Mouse (Mus musculus) embryonic facial prominence, embryonic 14.5 days (tissue): ENCODE measurements at regions not wholly inside any gene's neighbourhood (a gene's known extent, or its start where the extent isn't known, plus 50 kb on each side); places are given as distances from the start of the nearest gene placed in this dataset.

Experiments
- ATAC-seq: fragments of 200-750 bp; cut with Nextera tagmentation; 2 replicates; pipeline ENCODE4 v1.8.0; 2017; ENCODE audit warnings: low read depth, moderate number of reproducible peaks, moderate TSS enrichment
- DNase-seq: peaks from one replicate; pipeline ENCODE4 v3.0.0-alpha.2; 2015; ENCODE audit warnings: low spot score
- H3K27ac ChIP-seq: fragments of 300-500 bp; sonication (generic); replicated peaks from 2 replicates; pipeline ENCODE4 v1.5.1; 2014; ENCODE audit warnings: low read depth, mild to moderate bottlenecking, low read length, moderate library complexity
- H3K27me3 ChIP-seq: fragments of 300-500 bp; sonication (generic); replicated peaks from 2 replicates; pipeline ENCODE4 v1.6.1; 2014; ENCODE audit warnings: low read length; ENCODE audit not compliant: control insufficient read depth, insufficient read depth
- H3K36me3 ChIP-seq: fragments of 300-500 bp; sonication (generic); 2 replicates; pipeline ENCODE4 v1.6.1; 2014; ENCODE audit warnings: low read length, mixed read lengths; ENCODE audit not compliant: control insufficient read depth, insufficient read depth
- H3K4me1 ChIP-seq: fragments of 300-500 bp; sonication (generic); 2 replicates; pipeline ENCODE4 v1.6.1; 2014; ENCODE audit warnings: antibody characterized with exemption, low read length; ENCODE audit not compliant: control insufficient read depth, insufficient read depth
- H3K4me2 ChIP-seq: fragments of 300-500 bp; sonication (generic); 2 replicates; pipeline ENCODE4 v1.6.1; 2014; ENCODE audit warnings: low read depth, mild to moderate bottlenecking, low read length, moderate library complexity, mixed read lengths
- H3K4me3 ChIP-seq: fragments of 300-500 bp; sonication (generic); 2 replicates; pipeline ENCODE4 v1.5.1; 2014; ENCODE audit warnings: low read depth, mild to moderate bottlenecking, low read length
- H3K9ac ChIP-seq: fragments of 300-500 bp; sonication (generic); 2 replicates; pipeline ENCODE4 v1.6.1; 2014; ENCODE audit warnings: low read depth, mild to moderate bottlenecking, low read length, moderate library complexity, mixed read lengths
- H3K9me3 ChIP-seq: fragments of 300-500 bp; sonication (generic); 2 replicates; pipeline ENCODE4 v1.6.1; 2016; ENCODE audit warnings: low read length; ENCODE audit not compliant: control insufficient read depth
- WGBS: fragments of 180-500 bp; shearing (Covaris S2); extraction: QIAGEN DNeasy Blood & Tissue Kit; methylation state at CpG from one replicate; pipeline ENCODE4 v1.1.7; 2014; 5-methylcytosine and 5-hydroxymethylcytosine counted together

GRCm38 (mm10) chr16:50516579-50516978 lies 74.4 kb downstream of the Ccdc54 start:
- H3K27ac ChIP-seq, result no peak overlapping the region
- H3K4me3 ChIP-seq, result no peak overlapping the region
- WGBS, result 78% methylated on average over 11 of the region's 11 CpGs
- H3K9me3 ChIP-seq, result no peaks in the 10 kb centered on the region
- H3K36me3 ChIP-seq, result no peaks in the 10 kb centered on the region
- H3K4me2 ChIP-seq, result no peak overlapping the region
- no peaks in the 10 kb centered on the region for H3K4me1 ChIP-seq
- H3K9ac ChIP-seq, result no peak overlapping the region
- no peaks in the 10 kb centered on the region for H3K27me3 ChIP-seq
- no peak for DNase-seq
- ATAC-seq, result no peak

DNA sequence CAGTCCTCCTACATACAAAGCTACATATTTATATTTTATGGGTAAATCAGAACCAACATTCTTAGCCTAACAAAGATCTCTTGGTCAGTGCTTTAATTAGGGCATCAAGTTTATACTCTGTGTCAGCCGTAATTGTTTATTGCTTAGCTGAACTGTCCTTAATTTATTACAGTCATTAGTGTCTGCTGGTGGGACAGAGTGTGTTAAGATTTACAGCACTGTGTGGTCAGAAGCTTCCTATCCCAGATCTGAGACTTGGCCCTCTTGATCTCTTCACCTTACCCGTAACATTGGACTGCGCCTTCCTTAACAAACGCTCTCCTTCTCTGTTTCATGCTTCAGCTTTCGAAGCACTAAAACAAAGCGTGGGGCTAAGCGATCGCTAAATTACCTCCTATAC lies 75.9 kb downstream of the Ccdc54 start:
- H3K4me3 ChIP-seq, result no peak overlapping the region
- H3K4me1 ChIP-seq, result no peaks in the 10 kb centered on the region
- no peak overlapping the region for H3K27ac ChIP-seq
- no peaks in the 10 kb centered on the region for H3K27me3 ChIP-seq
- 93% methylated on average over 8 of the region's 8 CpGs for WGBS
- H3K9ac ChIP-seq, result no peak overlapping the region
- no peak for DNase-seq
- no peak overlapping the region for H3K4me2 ChIP-seq
- no peak for ATAC-seq
- H3K36me3 ChIP-seq, result no peaks in the 10 kb centered on the region
- no peaks in the 10 kb centered on the region for H3K9me3 ChIP-seq

- Histone ChIP-seq H3K27ac (no peak overlapping the region), H3K36me3 (no peaks in the 10 kb centered on the region), H3K4me2 (no peak overlapping the region), H3K9ac (no peak overlapping the region), H3K27me3 (no peaks in the 10 kb centered on the region), H3K4me1 (no peaks in the 10 kb centered on the region), H3K9me3 (no peaks in the 10 kb centered on the region), H3K4me3 (no peak overlapping the region)
- ATAC-seq (no peak), DNase-seq (no peak)
- WGBS, result 33% methylated on average over 3 of the region's 3 CpGs
Observed at GRCm38 (mm10) chr16:50512080-50512479, 78.9 kb downstream of the Ccdc54 start.

- Histone ChIP-seq H3K9ac (no peak overlapping the region), H3K9me3 (no peaks in the 10 kb centered on the region), H3K4me1 (no peaks in the 10 kb centered on the region), H3K36me3 (no peaks in the 10 kb centered on the region), H3K27ac (no peak overlapping the region), H3K4me3 (no peak overlapping the region), H3K27me3 (no peaks in the 10 kb centered on the region), H3K4me2 (no peak overlapping the region)
- DNase-seq, result no peak
- 51% methylated on average over 4 of the region's 4 CpGs for WGBS
- no peak for ATAC-seq
Observed at GRCm38 (mm10) chr16:50509529-50509895, 77.3 kb upstream of the Bbx start.

DNA sequence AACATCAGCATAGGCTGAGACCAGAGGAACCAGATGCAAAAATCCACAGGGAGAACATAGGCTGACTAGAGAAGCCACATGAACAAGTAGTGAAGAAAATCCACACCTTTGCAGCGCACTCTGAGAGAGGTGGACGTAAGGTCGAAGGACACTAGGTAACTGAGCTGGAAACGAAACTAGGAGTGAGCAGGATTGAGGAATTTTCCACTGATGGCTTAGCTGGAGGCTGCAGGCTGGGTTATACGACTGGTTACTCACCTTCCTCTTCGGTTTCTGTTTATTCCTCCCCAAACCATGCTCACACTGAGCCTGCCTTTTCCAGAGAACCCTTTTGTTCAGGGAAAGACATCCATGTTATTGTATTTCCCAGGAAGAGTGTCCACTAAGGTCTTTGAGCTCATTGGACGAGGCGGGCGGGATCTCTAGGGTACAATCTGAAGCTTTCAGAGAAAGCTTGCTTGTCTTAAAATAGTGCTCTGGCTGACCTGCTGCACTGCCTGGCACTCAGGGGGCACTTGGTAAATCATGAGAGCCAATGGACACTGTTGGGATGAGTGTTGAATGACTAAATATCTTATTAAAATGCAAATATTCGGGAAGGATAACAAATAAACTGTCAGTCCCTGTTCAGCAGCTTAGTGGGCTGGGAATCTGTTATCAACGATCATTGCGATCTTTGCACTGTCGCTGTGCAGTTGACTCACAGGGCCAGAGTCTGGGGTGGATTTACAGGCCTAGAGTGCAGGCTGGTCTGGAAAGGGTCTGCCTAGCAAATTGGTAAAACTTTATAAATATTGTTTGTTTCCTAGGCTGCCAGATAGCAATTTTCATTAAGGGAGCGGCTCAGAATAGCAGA lies 76.7 kb upstream of the Bbx start:
- no peak overlapping the region for H3K4me3 ChIP-seq
- no peak overlapping the region for H3K4me2 ChIP-seq
- H3K36me3 ChIP-seq, result no peaks in the 10 kb centered on the region
- no peaks in the 10 kb centered on the region for H3K4me1 ChIP-seq
- no peak overlapping the region for H3K27ac ChIP-seq
- no peak for ATAC-seq
- no peak for DNase-seq
- 82% methylated on average over 14 of the region's 14 CpGs for WGBS
- H3K9me3 ChIP-seq, result no peaks in the 10 kb centered on the region
- H3K27me3 ChIP-seq, result no peaks in the 10 kb centered on the region
- H3K9ac ChIP-seq, result no peak overlapping the region

GRCm38 (mm10) chr16:50504619-50505018 lies 72.4 kb upstream of the Bbx start:
- no peak for ATAC-seq
- Histone ChIP-seq H3K36me3 (no peaks in the 10 kb centered on the region), H3K4me2 (no peak overlapping the region), H3K9me3 (no peaks in the 10 kb centered on the region), H3K4me3 (no peak overlapping the region), H3K27ac (no peak overlapping the region), H3K4me1 (no peaks in the 10 kb centered on the region), H3K9ac (no peak overlapping the region), H3K27me3 (no peaks in the 10 kb centered on the region)
- WGBS, result 65% methylated on average over 3 of the region's 3 CpGs
- DNase-seq, result no peak

DNA sequence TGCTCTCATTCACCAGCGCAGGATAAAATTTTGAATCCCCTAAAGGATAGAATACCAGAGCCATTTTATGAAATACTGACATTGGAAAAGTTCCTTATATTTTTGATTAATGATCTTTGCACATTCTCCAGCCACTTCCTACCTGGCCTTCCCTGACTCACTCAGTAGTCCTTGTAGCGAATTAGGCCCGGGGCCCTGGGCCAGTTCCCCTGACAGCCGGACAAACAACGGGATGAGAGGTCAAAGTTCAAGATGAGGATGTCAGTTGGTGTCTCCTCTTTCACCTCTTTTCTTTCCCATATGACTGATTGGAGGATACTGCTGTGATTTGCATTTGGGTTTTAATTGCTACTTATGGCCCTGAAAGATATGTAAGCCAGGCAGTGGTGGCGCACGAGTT lies 66.7 kb upstream of the Bbx start:
- Histone ChIP-seq H3K4me2 (no peak overlapping the region), H3K9ac (no peak overlapping the region), H3K4me1 (no peaks in the 10 kb centered on the region), H3K4me3 (no peak overlapping the region), H3K27ac (no peak overlapping the region), H3K9me3 (no peaks in the 10 kb centered on the region), H3K36me3 (no peaks in the 10 kb centered on the region), H3K27me3 (no peaks in the 10 kb centered on the region)
- no peak for DNase-seq
- WGBS, result 60% methylated on average over 7 of the region's 7 CpGs
- no peak for ATAC-seq

- no peak for DNase-seq
- WGBS, result 91% methylated on average over 2 of the region's 2 CpGs
- Histone ChIP-seq H3K4me2 (no peak overlapping the region), H3K27me3 (no peaks in the 10 kb centered on the region), H3K27ac (no peak overlapping the region), H3K4me3 (no peak overlapping the region), H3K36me3 (no peaks in the 10 kb centered on the region), H3K9ac (no peak overlapping the region), H3K9me3 (no peaks in the 10 kb centered on the region), H3K4me1 (no peaks in the 10 kb centered on the region)
- ATAC-seq, result no peak
Observed at GRCm38 (mm10) chr16:50493662-50494061, 61.5 kb upstream of the Bbx start.

DNA sequence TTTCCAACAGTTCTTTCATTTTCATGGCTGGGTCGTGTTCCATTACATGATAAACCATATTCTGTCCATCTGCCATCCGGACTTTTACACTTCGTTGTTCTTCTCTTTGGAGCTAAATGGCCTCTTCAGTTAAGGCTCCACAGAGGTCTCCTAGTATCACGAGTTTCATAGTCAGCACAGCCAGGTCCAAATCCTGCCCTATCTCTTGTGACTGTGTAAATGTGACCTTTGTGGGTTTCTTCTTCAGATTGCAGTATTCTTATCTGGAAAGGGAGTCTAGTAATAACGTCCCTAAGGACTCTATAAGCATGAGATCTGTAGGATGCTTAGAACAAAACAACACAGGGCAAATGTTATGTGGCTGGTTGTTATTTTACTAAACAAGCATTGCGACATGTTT lies 57.1 kb upstream of the Bbx start:
- Histone ChIP-seq H3K4me2 (no peak overlapping the region), H3K9me3 (no peaks in the 10 kb centered on the region), H3K4me3 (no peak overlapping the region), H3K4me1 (no peaks in the 10 kb centered on the region), H3K36me3 (no peaks in the 10 kb centered on the region), H3K27ac (no peak overlapping the region), H3K9ac (no peak overlapping the region), H3K27me3 (no peaks in the 10 kb centered on the region)
- DNase-seq (no peak), ATAC-seq (no peak)
- WGBS, result 90% methylated on average over 6 of the region's 6 CpGs
